ENCODE assay signal across 22 mouse cellular contexts in genomic region chr17:84621209-84621608, GRCm38 (mm10). TPM values are rescaled to one million over a fixed set of nuclear protein-coding genes. Genes with fewer than 3 reads are reported as not detected.
"Had no signal": no experiment of that assay in that cellular context is flagged by ENCODE, and none has a peak within 500 bp of the region (broad histone marks: within the 10 kb centered on the region; RNA-seq: fewer than 3 reads in every experiment).

No protein-coding gene starts in this region.

- H3K4me1 ChIP-seq: liver, embryonic 15.5 days; midbrain, embryonic 15.5 days; neural tube, embryonic 13.5 days; neural tube, embryonic 15.5 days had no signal

- H3K9ac ChIP-seq: liver, embryonic 13.5 days; liver, embryonic 15.5 days; liver, postnatal 0 days; lung, embryonic 14.5 days; midbrain, embryonic 13.5 days; midbrain, embryonic 15.5 days; neural tube, embryonic 13.5 days; neural tube, embryonic 15.5 days had no signal

- H3K27me3 ChIP-seq: liver, embryonic 13.5 days; liver, embryonic 15.5 days; midbrain, embryonic 13.5 days; midbrain, embryonic 15.5 days; neural tube, embryonic 13.5 days; neural tube, embryonic 15.5 days had no signal

- H3K27ac ChIP-seq: liver, embryonic 13.5 days; liver, embryonic 15.5 days; macrophage; midbrain, embryonic 13.5 days; midbrain, embryonic 15.5 days; neural tube, embryonic 13.5 days; neural tube, embryonic 15.5 days had no signal

- H3K4me3 ChIP-seq: liver, embryonic 13.5 days; liver, embryonic 15.5 days; megakaryocyte, embryonic 14.5 days; midbrain, embryonic 13.5 days; midbrain, embryonic 15.5 days; neural tube, embryonic 13.5 days; neural tube, embryonic 15.5 days had no signal

- ATAC-seq: liver, postnatal 0 days; midbrain, embryonic 13.5 days; midbrain, embryonic 15.5 days had no signal

- H3K4me2 ChIP-seq: liver, embryonic 13.5 days; liver, embryonic 15.5 days; lung, embryonic 14.5 days; midbrain, embryonic 11.5 days; midbrain, embryonic 13.5 days; midbrain, embryonic 15.5 days; neural tube, embryonic 13.5 days; neural tube, embryonic 15.5 days had no signal

- H3K36me3 ChIP-seq: liver, embryonic 13.5 days; liver, embryonic 15.5 days; midbrain, embryonic 13.5 days; midbrain, embryonic 15.5 days; neural tube, embryonic 13.5 days; neural tube, embryonic 15.5 days had no signal

- H3K9me3 ChIP-seq: liver, embryonic 13.5 days; liver, embryonic 15.5 days; midbrain, embryonic 13.5 days; midbrain, embryonic 15.5 days; neural tube, embryonic 13.5 days; neural tube, embryonic 15.5 days had no signal

- DNase-seq: liver, embryonic 13.5 days; liver, postnatal 0 days; lung, embryonic 14.5 days; lung, postnatal 36 days; retina, postnatal 1 day; right cerebral cortex, adult 18-20 months; right cerebral cortex, postnatal 25 days; right cerebral cortex, postnatal 4 days; spleen, adult 18-20 months; thymus, adult 18-20 months; thymus, postnatal 25 days; thymus, postnatal 4 days had no signal

RNA-seq across cellular contexts. Expression of gene Abcg8, which starts 54.9 kb away (rescaled TPM):
- polyA plus RNA-seq: macrophage; midbrain, embryonic 11.5 days; midbrain, embryonic 15.5 days; midbrain, postnatal 0 days; neural tube, embryonic 11.5 days; neural tube, embryonic 13.5 days had no signal
